Mouse (Mus musculus) erythroblast, embryonic 14.5 days (primary cell): ENCODE data around the gene Ppp3r1.

Source experiments
- GATA1 ChIP-seq: IDR thresholded peaks from 2 replicates; pipeline ENCODE4 v1.6.1; 2012; ENCODE audit warnings: low read length, inconsistent platforms, mixed read lengths
- TAL1 ChIP-seq: IDR thresholded peaks from 3 replicates; pipeline ENCODE4 v1.6.1; 2012; ENCODE audit warnings: low read length, inconsistent platforms, mixed read lengths

DNA sequence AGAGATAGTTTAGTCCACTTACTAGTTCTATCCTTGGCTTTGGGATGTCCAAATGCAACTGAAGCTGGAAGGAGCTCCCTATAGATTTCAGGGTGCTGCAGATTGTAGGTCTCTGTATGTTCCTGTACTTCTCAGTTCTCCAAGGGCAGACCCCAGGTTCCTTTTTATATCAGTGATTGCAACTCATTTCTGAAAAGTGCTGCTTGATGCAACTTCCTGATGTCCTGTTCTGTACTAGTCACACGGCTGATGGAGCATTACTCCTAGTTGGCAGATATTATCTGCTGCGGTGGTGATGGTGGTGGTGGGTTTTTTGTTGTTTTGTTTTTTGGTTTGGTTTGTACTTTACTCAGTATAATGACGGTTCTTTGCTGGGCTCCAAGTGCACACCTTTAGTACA is 21.7 kb downstream of the Ppp3r1 start:
- no peak for TF ChIP-seq GATA1
- TF ChIP-seq TAL1, result no peak
